Mouse (Mus musculus): ENCODE results near the gene Mrap. TPM values are rescaled to one million over a fixed set of nuclear protein-coding genes. Genes with fewer than 3 reads are reported as not detected.

Gene Mrap
- polyA plus RNA-seq, 1 experiment from 2014 or later = not detected

DNA sequence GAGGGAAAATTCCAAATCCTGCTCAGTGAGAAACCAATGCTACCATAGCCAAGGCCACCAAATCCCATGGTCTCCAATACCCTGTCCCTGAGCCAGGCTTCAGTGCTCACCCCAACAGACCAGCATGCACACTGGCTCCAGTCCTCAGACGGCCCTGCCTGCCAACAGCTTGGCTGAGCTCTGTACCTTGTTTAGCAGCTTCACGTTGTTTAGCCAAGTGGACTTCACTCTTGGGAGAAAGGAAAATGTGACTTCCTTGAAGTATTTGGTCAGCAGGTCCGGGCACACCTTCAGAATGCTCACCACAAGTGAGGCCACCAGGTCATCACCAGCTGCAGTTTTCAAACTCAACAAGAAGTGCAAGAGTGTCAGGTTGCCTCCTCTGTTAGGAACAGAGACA is 54.5 kb downstream of the Mrap start:
- H3K27me3 ChIP-seq = no peaks in the 10 kb centered on the region
- H3K4me1 ChIP-seq = no peaks in the 10 kb centered on the region; the same call in 1 of the 2 replicates
- whole genome bisulfite sequencing = 74% methylated on average over 3 of the region's 3 CpGs
- H3K36me3 ChIP-seq = peaks cover 88% of the 10 kb centered on the region
- H3K4me3 ChIP-seq = no peak overlapping the region
- no peak overlapping the region for H3K4me2 ChIP-seq
- H3K9ac ChIP-seq = no peak overlapping the region
- no peak overlapping the region for H3K27ac ChIP-seq
- ATAC-seq (ENCODE audit: insufficient number of reproducible peaks, insufficient read depth, low FRiP score, low TSS enrichment, low read depth) = no peak
- H3K9me3 ChIP-seq = no peaks in the 10 kb centered on the region

DNA sequence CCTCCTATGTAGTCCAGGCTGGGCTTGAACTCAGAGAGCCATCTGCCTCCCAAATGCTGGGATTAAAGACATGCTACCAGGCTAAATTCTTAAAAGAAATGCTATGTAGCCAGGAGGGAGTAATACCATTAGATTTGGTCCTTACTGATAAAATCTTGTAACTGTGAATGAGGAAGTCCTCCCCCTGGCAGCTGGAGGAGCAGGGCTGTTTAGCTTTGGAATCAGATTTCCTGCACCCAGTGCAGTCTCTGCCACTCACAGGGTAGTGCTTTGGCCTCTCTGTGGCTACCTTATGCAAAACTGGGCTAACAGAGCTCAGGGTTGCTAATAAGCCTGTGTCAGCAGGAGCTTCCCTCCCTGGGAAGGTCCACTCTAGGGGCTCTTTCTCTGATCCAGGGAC is 56.7 kb downstream of the Mrap start:
- no peak overlapping the region for H3K27ac ChIP-seq
- no peak for ATAC-seq (ENCODE audit: insufficient number of reproducible peaks, insufficient read depth, low FRiP score, low TSS enrichment, low read depth)
- no peak overlapping the region for H3K4me3 ChIP-seq
- H3K27me3 ChIP-seq = no peaks in the 10 kb centered on the region
- H3K4me1 ChIP-seq = no peaks in the 10 kb centered on the region; the same call in 1 of the 2 replicates
- peaks cover 86% of the 10 kb centered on the region for H3K36me3 ChIP-seq
- H3K9me3 ChIP-seq = no peaks in the 10 kb centered on the region
- H3K9ac ChIP-seq = no peak overlapping the region
- H3K4me2 ChIP-seq = no peak overlapping the region

- no peak overlapping the region for H3K27ac ChIP-seq
- no peak overlapping the region for H3K4me2 ChIP-seq
- H3K9me3 ChIP-seq = no peaks in the 10 kb centered on the region
- no peak overlapping the region for H3K4me3 ChIP-seq
- H3K36me3 ChIP-seq = peaks cover 76% of the 10 kb centered on the region
- H3K27me3 ChIP-seq = no peaks in the 10 kb centered on the region
- WGBS = 84% methylated on average over 8 of the region's 8 CpGs
- no peaks in the 10 kb centered on the region for H3K4me1 ChIP-seq
- no peak overlapping the region for H3K9ac ChIP-seq
- no peak for ATAC-seq (ENCODE audit: insufficient number of reproducible peaks, insufficient read depth, low FRiP score, low TSS enrichment, low read depth)
Observed at GRCm38 (mm10) chr16:90798446-90798845, 60.4 kb downstream of the Mrap start.

- H3K36me3 ChIP-seq = peaks cover 77% of the 10 kb centered on the region
- no peak overlapping the region for H3K27ac ChIP-seq
- no peak overlapping the region for H3K4me3 ChIP-seq
- WGBS = 89% methylated on average over 5 of the region's 5 CpGs
- H3K4me2 ChIP-seq = no peak overlapping the region
- no peak for ATAC-seq (ENCODE audit: insufficient number of reproducible peaks, insufficient read depth, low FRiP score, low TSS enrichment, low read depth)
- no peaks in the 10 kb centered on the region for H3K9me3 ChIP-seq
- no peak overlapping the region for H3K9ac ChIP-seq
- H3K4me1 ChIP-seq = no peaks in the 10 kb centered on the region
- H3K27me3 ChIP-seq = no peaks in the 10 kb centered on the region
Observed at GRCm38 (mm10) chr16:90798848-90799247, 60.8 kb downstream of the Mrap start.

Other genes with a start within 250 kb of the Mrap start
- 73.2 and 75.6 TPM in 2 replicates for gene Mis18a, start 10.8 kb upstream of the Mrap start, polyA plus RNA-seq (2015; fragmentation: Nextera tagmentation; extraction: Ambion mirVana)
- gene Urb1, start 72.2 kb downstream of the Mrap start, polyA plus RNA-seq (2015; fragmentation: Nextera tagmentation; extraction: Ambion mirVana) = 10.4 and 12.7 TPM in 2 replicates
- 2.3 and 3.3 TPM in 2 replicates for gene Eva1c, start 88.5 kb downstream of the Mrap start, polyA plus RNA-seq (2015; fragmentation: Nextera tagmentation; extraction: Ambion mirVana)
- gene Cfap298, start 196.9 kb downstream of the Mrap start, polyA plus RNA-seq (2015; fragmentation: Nextera tagmentation; extraction: Ambion mirVana) = 32.5 and 50.9 TPM in 2 replicates

Measured in embryonic facial prominence, embryonic 13.5 days (tissue).